ENCODE assay signal across 9 mouse cellular contexts in the genomic region with DNA sequence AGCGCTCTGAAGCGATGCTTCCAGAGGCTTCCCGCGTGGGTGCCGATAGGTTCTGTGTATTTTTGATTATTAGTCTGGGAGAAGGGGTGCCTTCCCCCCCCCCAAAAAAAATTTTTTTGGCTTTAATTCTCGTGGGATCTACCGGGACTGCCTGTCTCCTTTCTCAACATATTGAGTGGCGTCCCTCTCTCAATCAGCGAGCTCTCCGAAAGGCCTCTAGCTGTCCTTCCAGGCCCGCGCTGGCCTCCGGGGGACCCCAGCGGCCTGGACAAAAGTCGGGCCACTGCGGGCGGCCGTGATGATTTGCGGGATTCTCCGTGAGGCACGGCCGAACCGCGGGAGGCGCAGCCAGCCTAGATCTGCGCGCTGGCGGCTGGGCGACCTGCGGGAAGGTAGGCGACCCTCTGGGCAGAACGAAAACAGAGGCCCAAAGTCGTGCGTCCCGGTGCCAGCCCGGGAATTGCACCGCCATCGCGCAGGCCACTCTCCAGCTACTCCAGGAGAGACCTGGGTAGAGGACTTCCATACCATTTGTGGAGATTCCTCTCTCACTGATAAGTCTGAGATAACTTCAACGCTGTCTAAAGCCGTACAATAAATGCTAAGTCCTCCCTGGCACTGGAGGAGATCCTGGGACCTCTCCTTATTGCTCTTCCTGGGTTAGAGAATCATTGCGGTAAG. TPM values are rescaled to one million over a fixed set of nuclear protein-coding genes. Genes with fewer than 3 reads are reported as not detected.
DNase-seq lines count a peak whose midpoint lies in the region; ATAC-seq and TF ChIP-seq lines count a peak whose summit lies in the region.
"Had no signal": no experiment of that assay in that cellular context is flagged by ENCODE, and none has a peak within 500 bp of the region (broad histone marks: within the 10 kb centered on the region; RNA-seq: fewer than 3 reads in every experiment).

No protein-coding gene starts in this region.

- WGBS in kidney, embryonic 15.5 days, result 1% methylated on average over 42 of the region's 42 CpGs
- 1% methylated on average over 42 of the region's 42 CpGs for WGBS in kidney, embryonic 14.5 days
- WGBS in hindbrain, embryonic 12.5 days, result under 1% methylated on average over 42 of the region's 42 CpGs

- H3K9ac ChIP-seq in kidney, embryonic 15.5 days, result no peak overlapping the region
- H3K9ac ChIP-seq in kidney, embryonic 14.5 days (ENCODE audit: low read depth, low read length), result no peak overlapping the region
- no peak overlapping the region for H3K9ac ChIP-seq in hindbrain, embryonic 12.5 days

- no peak for DNase-seq in frontal cortex, adult 2 months (ENCODE audit: extremely low spot score in 1 of 2, low spot score in 1 of 2)
- DNase-seq in urinary bladder, postnatal 25 days (ENCODE audit: low spot score), result no peak
- no peak for DNase-seq in B cell, adult 2 months
- DNase-seq: layer of hippocampus, adult 9-11 months had no signal

- H3K4me1 ChIP-seq in kidney, embryonic 15.5 days, result peaks cover 39% of the 10 kb centered on the region
- H3K4me1 ChIP-seq in kidney, embryonic 14.5 days (ENCODE audit: control insufficient read depth, insufficient read depth, low read length), result peaks cover 18% of the 10 kb centered on the region
- H3K4me1 ChIP-seq in E14TG2a.4 (replicated peaks; ENCODE audit: low read depth, low read length), result peaks cover 73% of the 10 kb centered on the region
- H3K4me1 ChIP-seq in brown adipose tissue, adult 24 weeks (ENCODE audit: control insufficient read depth, insufficient read depth, insufficient read length, low read length), result no peaks in the 10 kb centered on the region; the same call in 1 of the 2 replicates
- H3K4me1 ChIP-seq in hindbrain, embryonic 12.5 days, result peaks cover 29% of the 10 kb centered on the region

- H3K9me3 ChIP-seq in kidney, embryonic 15.5 days (replicated peaks), result no peaks in the 10 kb centered on the region
- H3K9me3 ChIP-seq in kidney, embryonic 14.5 days (ENCODE audit: control insufficient read depth, low read length), result no peaks in the 10 kb centered on the region
- H3K9me3 ChIP-seq in E14TG2a.4 (ENCODE audit: low read length), result no peaks in the 10 kb centered on the region
- H3K9me3 ChIP-seq in hindbrain, embryonic 12.5 days (replicated peaks), result no peaks in the 10 kb centered on the region

- H3K4me2 ChIP-seq in kidney, embryonic 15.5 days, result peak overlapping the region; percentile 29; the same call in 1 of the 2 replicates
- H3K4me2 ChIP-seq in kidney, embryonic 14.5 days (replicated peaks; ENCODE audit: low read depth, low read length), result no peak overlapping the region
- H3K4me2 ChIP-seq in hindbrain, embryonic 12.5 days (replicated peaks), result peak overlapping the region; percentile 22; the same call in 1 of the 2 replicates

- no peaks in the 10 kb centered on the region for H3K36me3 ChIP-seq in kidney, embryonic 15.5 days
- no peaks in the 10 kb centered on the region for H3K36me3 ChIP-seq in kidney, embryonic 14.5 days (ENCODE audit: control insufficient read depth, insufficient read depth, low read length)
- no peaks in the 10 kb centered on the region for H3K36me3 ChIP-seq in E14TG2a.4 (ENCODE audit: insufficient read depth, low read length)
- no peaks in the 10 kb centered on the region for H3K36me3 ChIP-seq in hindbrain, embryonic 12.5 days

- ATAC-seq in kidney, embryonic 15.5 days (replicated peaks; ENCODE audit: low FRiP score), result no peak
- ATAC-seq in kidney, embryonic 14.5 days (ENCODE audit: low FRiP score, low TSS enrichment), result no peak
- ATAC-seq in hindbrain, embryonic 12.5 days (ENCODE audit: low FRiP score), result no peak

- H3K27ac ChIP-seq in kidney, embryonic 15.5 days, result no peak overlapping the region
- H3K27ac ChIP-seq in kidney, embryonic 14.5 days (ENCODE audit: low read depth, low read length), result no peak overlapping the region
- no peak overlapping the region for H3K27ac ChIP-seq in brown adipose tissue, adult 24 weeks (replicated peaks; ENCODE audit: low read depth, low read length)
- H3K27ac ChIP-seq in hindbrain, embryonic 12.5 days, result no peak overlapping the region

- H3K4me3 ChIP-seq in kidney, embryonic 15.5 days (replicated peaks), result peak overlapping the region; percentile 1; the same call in 1 of the 2 replicates
- no peak overlapping the region for H3K4me3 ChIP-seq in kidney, embryonic 14.5 days (ENCODE audit: low read length)
- H3K4me3 ChIP-seq in E14TG2a.4 (replicated peaks; ENCODE audit: low read length), result peak overlapping the region; percentile 56
- peak overlapping the region; percentile 4; the same call in 1 of the 2 replicates for H3K4me3 ChIP-seq in brown adipose tissue, adult 24 weeks (ENCODE audit: insufficient read depth, low read depth, low read length)
- H3K4me3 ChIP-seq in hindbrain, embryonic 12.5 days, result peak overlapping the region; percentile 12

- H3K27me3 ChIP-seq in kidney, embryonic 15.5 days, result peaks cover 97% of the 10 kb centered on the region
- peaks cover 91% of the 10 kb centered on the region for H3K27me3 ChIP-seq in kidney, embryonic 14.5 days (ENCODE audit: control insufficient read depth, insufficient read depth, low read length)
- peaks cover 92% of the 10 kb centered on the region for H3K27me3 ChIP-seq in E14TG2a.4 (ENCODE audit: insufficient read depth, low read length)
- H3K27me3 ChIP-seq in hindbrain, embryonic 12.5 days, result peaks cover 83% of the 10 kb centered on the region

- TF ChIP-seq CTCF in E14TG2a.4 (conservative IDR thresholded peaks at IDR 0.05; ENCODE audit: low read length), result no peak

RNA-seq across cellular contexts. Expression of a gene that starts 1.2 kb away (rescaled TPM):
- 0.17 TPM in 1 of 2 replicates, not detected in the other for polyA plus RNA-seq in kidney, embryonic 15.5 days (2015; fragmentation: Nextera tagmentation; extraction: Ambion mirVana)
- not detected in 2 replicates for polyA plus RNA-seq in kidney, embryonic 14.5 days (2014; fragmentation: Nextera tagmentation; extraction: Ambion mirVana)
- polyA plus RNA-seq in brown adipose tissue, adult 24 weeks (2012; ENCODE audit: insufficient read depth, insufficient read length, missing spikeins), result not detected in 2 replicates
- polyA plus RNA-seq in hindbrain, embryonic 12.5 days (2016; fragmentation: Nextera tagmentation; extraction: Ambion mirVana), result 1.5 and 1.8 TPM in 2 replicates
- polyA plus RNA-seq in frontal cortex, adult 2 months (2012; rRNA removed), result 0.13 TPM in 1 of 2 replicates, not detected in the other
